Mouse (Mus musculus): Measurements from ENCODE around the gene Nrl. TPM values are rescaled to one million over a fixed set of nuclear protein-coding genes. Genes with fewer than 3 reads are reported as not detected.

Nrl gene
- polyA plus RNA-seq, 1 experiment: not detected

- peaks cover 10% of the 10 kb centered on the region for H3K4me1 ChIP-seq (ENCODE audit: control insufficient read depth, insufficient read depth, low read length)
- TF ChIP-seq CTCF (IDR thresholded peaks at IDR 0.05; ENCODE audit: insufficient read depth, low read length) (no peak), POLR2A (IDR thresholded peaks at IDR 0.05; ENCODE audit: borderline replicate concordance, extremely low read depth, low read depth, low read length) (no peak)
- peak overlapping the region; percentile 31 for H3K4me3 ChIP-seq (replicated peaks; ENCODE audit: extremely low read depth, low read depth, low read length)
- DNase-seq: no peak
- WGBS: 50% methylated on average over 6 of the region's 6 CpGs
Observed at GRCm38 (mm10) chr14:55558740-55559448, 34.1 kb upstream of the Nrl start.

GRCm38 (mm10) chr14:55557587-55557986 lies 32.8 kb upstream of the Nrl start:
- WGBS: 73% methylated on average over 3 of the region's 3 CpGs
- no peak for TF ChIP-seq CTCF (IDR thresholded peaks at IDR 0.05; ENCODE audit: insufficient read depth, low read length)
- no peak for TF ChIP-seq POLR2A (IDR thresholded peaks at IDR 0.05; ENCODE audit: borderline replicate concordance, extremely low read depth, low read depth, low read length)
- no peak overlapping the region for H3K4me3 ChIP-seq (replicated peaks; ENCODE audit: extremely low read depth, low read depth, low read length)
- DNase-seq: no peak
- H3K4me1 ChIP-seq (ENCODE audit: control insufficient read depth, insufficient read depth, low read length): peaks cover 10% of the 10 kb centered on the region

GRCm38 (mm10) chr14:55557003-55557402 lies 32.2 kb upstream of the Nrl start:
- peaks cover 10% of the 10 kb centered on the region for H3K4me1 ChIP-seq (ENCODE audit: control insufficient read depth, insufficient read depth, low read length)
- 14% methylated on average over 5 of the region's 5 CpGs for whole genome bisulfite sequencing
- peak; percentile 77 for DNase-seq
- no peak overlapping the region for H3K4me3 ChIP-seq (replicated peaks; ENCODE audit: extremely low read depth, low read depth, low read length)
- TF ChIP-seq POLR2A (IDR thresholded peaks at IDR 0.05; ENCODE audit: borderline replicate concordance, extremely low read depth, low read depth, low read length) (no peak), CTCF (IDR thresholded peaks at IDR 0.05; ENCODE audit: insufficient read depth, low read length) (peak; percentile 90)

- WGBS: 70% methylated on average over 3 of the region's 3 CpGs
- no peak for TF ChIP-seq POLR2A (IDR thresholded peaks at IDR 0.05; ENCODE audit: borderline replicate concordance, extremely low read depth, low read depth, low read length)
- TF ChIP-seq CTCF (IDR thresholded peaks at IDR 0.05; ENCODE audit: insufficient read depth, low read length): no peak
- no peak overlapping the region for H3K4me3 ChIP-seq (replicated peaks; ENCODE audit: extremely low read depth, low read depth, low read length)
- no peak for DNase-seq
- H3K4me1 ChIP-seq (ENCODE audit: control insufficient read depth, insufficient read depth, low read length): peaks cover 6% of the 10 kb centered on the region; the same call in 1 of the 2 replicates
Observed at GRCm38 (mm10) chr14:55555788-55556187, 31.0 kb upstream of the Nrl start.

- Histone ChIP-seq H3K4me3 (replicated peaks; ENCODE audit: extremely low read depth, low read depth, low read length) (no peak overlapping the region), H3K4me1 (ENCODE audit: control insufficient read depth, insufficient read depth, low read length) (peaks cover 6% of the 10 kb centered on the region; the same call in 1 of the 2 replicates)
- TF ChIP-seq POLR2A (IDR thresholded peaks at IDR 0.05; ENCODE audit: borderline replicate concordance, extremely low read depth, low read depth, low read length): no peak
- DNase-seq: no peak
Observed at GRCm38 (mm10) chr14:55554635-55555034, 29.9 kb upstream of the Nrl start.

- H3K4me1 ChIP-seq (ENCODE audit: control insufficient read depth, insufficient read depth, low read length): peaks cover 2% of the 10 kb centered on the region; the same call in 1 of the 2 replicates
- 82% methylated on average over 8 of the region's 8 CpGs for WGBS
Observed at GRCm38 (mm10) chr14:55551794-55552193, 27.0 kb upstream of the Nrl start.

GRCm38 (mm10) chr14:55551347-55551746 lies 26.6 kb upstream of the Nrl start:
- WGBS: 65% methylated on average over 5 of the region's 5 CpGs
- TF ChIP-seq POLR2A (IDR thresholded peaks at IDR 0.05; ENCODE audit: borderline replicate concordance, extremely low read depth, low read depth, low read length) (no peak), CTCF (IDR thresholded peaks at IDR 0.05; ENCODE audit: insufficient read depth, low read length) (no peak)
- H3K4me3 ChIP-seq (replicated peaks; ENCODE audit: extremely low read depth, low read depth, low read length): no peak overlapping the region
- DNase-seq: no peak
- H3K4me1 ChIP-seq (ENCODE audit: control insufficient read depth, insufficient read depth, low read length): no peaks in the 10 kb centered on the region

More at GRCm38 (mm10) chr14:55551794-55552193, 27.0 kb upstream of the Nrl start:
- H3K4me3 ChIP-seq (replicated peaks; ENCODE audit: extremely low read depth, low read depth, low read length): no peak overlapping the region
- DNase-seq: no peak
- no peak for TF ChIP-seq POLR2A (IDR thresholded peaks at IDR 0.05; ENCODE audit: borderline replicate concordance, extremely low read depth, low read depth, low read length)
- TF ChIP-seq CTCF (IDR thresholded peaks at IDR 0.05; ENCODE audit: insufficient read depth, low read length): no peak

- no peak for DNase-seq
Observed at GRCm38 (mm10) chr14:55550191-55550590, 25.4 kb upstream of the Nrl start.

GRCm38 (mm10) chr14:55544334-55544733 lies 19.6 kb upstream of the Nrl start:
- Histone ChIP-seq H3K4me3 (replicated peaks; ENCODE audit: extremely low read depth, low read depth, low read length) (no peak overlapping the region), H3K4me1 (ENCODE audit: control insufficient read depth, insufficient read depth, low read length) (0 out of 2 replicates have a peak, but pooled peaks cover 3% of the 10 kb centered on the region)
- 68% methylated on average over 9 of the region's 9 CpGs for WGBS
- TF ChIP-seq POLR2A (IDR thresholded peaks at IDR 0.05; ENCODE audit: borderline replicate concordance, extremely low read depth, low read depth, low read length) (no peak), CTCF (IDR thresholded peaks at IDR 0.05; ENCODE audit: insufficient read depth, low read length) (no peak)
- no peak for DNase-seq

More at GRCm38 (mm10) chr14:55550191-55550590, 25.4 kb upstream of the Nrl start:
- no peak overlapping the region for H3K4me3 ChIP-seq (replicated peaks; ENCODE audit: extremely low read depth, low read depth, low read length)
- 82% methylated on average over 6 of the region's 6 CpGs for WGBS
- TF ChIP-seq POLR2A (IDR thresholded peaks at IDR 0.05; ENCODE audit: borderline replicate concordance, extremely low read depth, low read depth, low read length) (no peak), CTCF (IDR thresholded peaks at IDR 0.05; ENCODE audit: insufficient read depth, low read length) (no peak)
- no peaks in the 10 kb centered on the region for H3K4me1 ChIP-seq (ENCODE audit: control insufficient read depth, insufficient read depth, low read length)

- no peak for DNase-seq
- no peak for TF ChIP-seq CTCF (IDR thresholded peaks at IDR 0.05; ENCODE audit: insufficient read depth, low read length)
- no peak for TF ChIP-seq POLR2A (IDR thresholded peaks at IDR 0.05; ENCODE audit: borderline replicate concordance, extremely low read depth, low read depth, low read length)
- no peak overlapping the region for H3K4me3 ChIP-seq (replicated peaks; ENCODE audit: extremely low read depth, low read depth, low read length)
- 0 out of 2 replicates have a peak, but pooled peaks cover 3% of the 10 kb centered on the region for H3K4me1 ChIP-seq (ENCODE audit: control insufficient read depth, insufficient read depth, low read length)
- WGBS: 94% methylated on average over 12 of the region's 12 CpGs
Observed at GRCm38 (mm10) chr14:55542268-55542667, 17.5 kb upstream of the Nrl start.
